Mouse (Mus musculus): ENCODE data around the gene Epn2. TPM values are rescaled to one million over a fixed set of nuclear protein-coding genes. Genes with fewer than 3 reads are reported as not detected.
A peak's percentile ranks its signal among the peaks of the same experiment; 100 is the strongest.

Gene Epn2
- total and polyA plus RNA-seq, 3 experiments = 8.6 to 12.5 TPM; not detected in 1

DNA sequence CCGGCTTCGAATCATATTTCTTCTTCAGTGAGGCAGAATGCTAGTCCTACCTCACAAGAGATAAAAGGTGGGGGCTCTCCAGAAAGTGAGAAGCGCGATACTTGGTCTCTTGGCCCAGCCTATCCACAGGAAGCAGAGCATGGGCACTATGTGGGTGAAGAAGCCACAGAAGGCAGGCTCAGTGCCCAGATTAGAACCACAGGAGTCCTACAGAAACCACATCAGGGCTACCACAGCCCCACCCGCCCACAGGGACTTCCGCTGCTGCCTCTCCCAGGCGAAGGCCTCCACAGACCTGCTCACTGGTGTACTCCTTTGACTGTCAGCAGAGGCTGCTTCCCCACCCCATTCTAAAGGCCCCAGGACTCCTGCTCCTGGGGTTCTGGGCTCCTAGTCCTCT, 23.2 kb upstream of the Epn2 start:
- Histone ChIP-seq H3K9me3 (replicated peaks; ENCODE audit: insufficient read depth, low read length) (no peaks in the 10 kb centered on the region), H3K27ac (ENCODE audit: control insufficient read depth, low read depth, low read length) (peak overlapping the region; percentile 50), H3K27me3 (ENCODE audit: control insufficient read depth in 1 of 2, insufficient read depth in 2 of 2, low read length in 2 of 2) (peaks cover 0 to 3% of the 10 kb centered on the region in 2 experiments; a peak in 2 of 4 replicates), H3K79me2 (ENCODE audit: control insufficient read depth, insufficient read depth, low read length, poor library complexity) (no peaks in the 10 kb centered on the region), H3K4me3 (ENCODE audit: control insufficient read depth in 1 of 2, insufficient read depth in 1 of 2, low read depth in 2 of 2, low read length in 2 of 2) (no peak overlapping the region), H3K36me3 (ENCODE audit: control insufficient read depth in 1 of 2, insufficient read depth in 2 of 2, low read length in 2 of 2) (peaks cover 0 to 17% of the 10 kb centered on the region in 2 experiments; a peak in 2 of 4 replicates), H3K4me1 (ENCODE audit: control insufficient read depth in 1 of 2, insufficient read depth in 2 of 2, low read length in 2 of 2) (peaks cover 4 to 22% of the 10 kb centered on the region in 2 experiments; a peak in 3 of 4 replicates), H3K9ac (ENCODE audit: control insufficient read depth, low read depth, low read length, poor library complexity, severe bottlenecking) (no peak overlapping the region)
- peak; percentile 99 for DNase-seq (ENCODE audit: low read depth, low spot score)
- TF ChIP-seq ELF1 (IDR thresholded peaks at IDR 0.05; ENCODE audit: low read depth, low read length) = no peak
- peak; percentile 71 for TF ChIP-seq TBP (IDR thresholded peaks at IDR 0.05; ENCODE audit: low read depth, low read length)
- TF ChIP-seq POLR2A (IDR thresholded peaks at IDR 0.05; ENCODE audit: control insufficient read depth in 1 of 2, insufficient read depth in 1 of 2, low read depth in 1 of 2, low read length in 2 of 2, poor library complexity in 1 of 2) = 0 out of 4 replicates have a peak, but pooled peaks of 1 of the 2 experiments have one; percentile 19
- TF ChIP-seq TAL1 (IDR thresholded peaks at IDR 0.05; ENCODE audit: low read length) = peak; percentile 95
- TF ChIP-seq CHD1 (IDR thresholded peaks at IDR 0.05; ENCODE audit: low read depth, low read length) = no peak
- TF ChIP-seq RAD21 (IDR thresholded peaks at IDR 0.05; ENCODE audit: low read depth, low read length) = no peak
- TF ChIP-seq ZC3H11A (IDR thresholded peaks at IDR 0.05; ENCODE audit: low read depth, low read length) = no peak
- peak; percentile 96 for TF ChIP-seq TCF12 (IDR thresholded peaks at IDR 0.05; ENCODE audit: low read depth, low read length)
- no peak for TF ChIP-seq USF1 (IDR thresholded peaks at IDR 0.05; ENCODE audit: low read depth, low read length)
- no peak for TF ChIP-seq UBTF (IDR thresholded peaks at IDR 0.05; ENCODE audit: borderline replicate concordance, insufficient read depth, low read depth, low read length)
- peak; percentile 95 for TF ChIP-seq GATA1 (IDR thresholded peaks at IDR 0.05; ENCODE audit: low read depth, low read length)
- TF ChIP-seq JUND (IDR thresholded peaks at IDR 0.05; ENCODE audit: low read depth, low read length) = no peak
- TF ChIP-seq BHLHE40 (IDR thresholded peaks at IDR 0.05; ENCODE audit: borderline replicate concordance, low read depth, low read length) = peak; percentile 77
- TF ChIP-seq POLR2AphosphoS5 (IDR thresholded peaks at IDR 0.05; ENCODE audit: borderline replicate concordance, low read depth, low read length) = no peak
- no peak for TF ChIP-seq ZKSCAN1 (IDR thresholded peaks at IDR 0.05; ENCODE audit: low read depth, low read length)
- TF ChIP-seq SIN3A (IDR thresholded peaks at IDR 0.05; ENCODE audit: low read length) = peak; percentile 72; the same call in 1 of the 2 replicates
- TF ChIP-seq MEF2A (IDR thresholded peaks at IDR 0.05; ENCODE audit: extremely low read depth, insufficient replicate concordance, low read depth, low read length, poor library complexity, severe bottlenecking) = no peak
- TF ChIP-seq E2F4 (IDR thresholded peaks at IDR 0.05; ENCODE audit: borderline replicate concordance, low read depth, low read length) = no peak
- peak; percentile 80 for TF ChIP-seq CHD2 (IDR thresholded peaks at IDR 0.05; ENCODE audit: low read length)
- peak; percentile 98 for TF ChIP-seq MAZ (IDR thresholded peaks at IDR 0.05; ENCODE audit: low read depth, low read length)
- peak; percentile 98 to 99 for TF ChIP-seq EP300 (IDR thresholded peaks at IDR 0.05; ENCODE audit: low read depth in 1 of 2, low read length in 2 of 2)
- no peak for TF ChIP-seq MXI1 (IDR thresholded peaks at IDR 0.05; ENCODE audit: low read depth, low read length)
- TF ChIP-seq ZMIZ1 (IDR thresholded peaks at IDR 0.05; ENCODE audit: low read depth, low read length) = no peak
- peak; percentile 100 for TF ChIP-seq RCOR1 (IDR thresholded peaks at IDR 0.05; ENCODE audit: low read depth, low read length)
- TF ChIP-seq CTCF (IDR thresholded peaks at IDR 0.05 in 2 of 3, conservative IDR thresholded peaks at IDR 0.05 in 1 of 3; ENCODE audit: control insufficient read depth in 1 of 3, insufficient read depth in 1 of 3, low read depth in 2 of 3, low read length in 3 of 3, poor library complexity in 1 of 3, severe bottlenecking in 1 of 3) = no peak
- TF ChIP-seq SMC3 (IDR thresholded peaks at IDR 0.05; ENCODE audit: low read depth, low read length) = no peak
- TF ChIP-seq NELFE (IDR thresholded peaks at IDR 0.05; ENCODE audit: low read depth, low read length) = no peak
- peak; percentile 27; the same call in 1 of the 2 replicates for TF ChIP-seq KAT2A (conservative IDR thresholded peaks at IDR 0.05; ENCODE audit: low read depth, low read length)
- peak; percentile 62; the same call in 1 of the 2 replicates for TF ChIP-seq MYC (IDR thresholded peaks at IDR 0.05; ENCODE audit: low read depth, low read length)
- TF ChIP-seq GABPA (IDR thresholded peaks at IDR 0.05; ENCODE audit: low read depth, low read length) = no peak
- no peak for TF ChIP-seq NRF1 (IDR thresholded peaks at IDR 0.05; ENCODE audit: insufficient read depth, low read depth, low read length, poor library complexity, severe bottlenecking)
- TF ChIP-seq MAFK (IDR thresholded peaks at IDR 0.05; ENCODE audit: borderline replicate concordance, low read depth, low read length) = peak; percentile 96
- peak; percentile 15; the same call in 1 of the 2 replicates for TF ChIP-seq ZNF384 (IDR thresholded peaks at IDR 0.05; ENCODE audit: low read depth, low read length)
- TF ChIP-seq ETS1 (IDR thresholded peaks at IDR 0.05; ENCODE audit: low read depth, low read length) = peak; percentile 88
- no peak for TF ChIP-seq HCFC1 (IDR thresholded peaks at IDR 0.05; ENCODE audit: low read depth, low read length)
- TF ChIP-seq MAX (IDR thresholded peaks at IDR 0.05; ENCODE audit: low read length) = peak; percentile 46; the same call in 1 of the 2 replicates
- TF ChIP-seq POLR2AphosphoS2 (IDR thresholded peaks at IDR 0.05; ENCODE audit: low read length) = no peak
